Mouse (Mus musculus): ENCODE measurements at regions not wholly inside any gene's neighbourhood (a gene's known extent, or its start where the extent isn't known, plus 50 kb on each side); places are given as distances from the start of the nearest gene placed in this dataset.

GRCm38 (mm10) chr7:111345117-111345516 lies 262.3 kb upstream of the Eif4g2 start:
- TF ChIP-seq CTCF (IDR thresholded peaks at IDR 0.05; ENCODE audit: low read depth) (no peak), EP300 (IDR thresholded peaks at IDR 0.05; ENCODE audit: low read depth) (no peak)

All from liver, embryonic 14.5 days (tissue).